ENCODE assay signal across 8 mouse cellular contexts in the genomic region with DNA sequence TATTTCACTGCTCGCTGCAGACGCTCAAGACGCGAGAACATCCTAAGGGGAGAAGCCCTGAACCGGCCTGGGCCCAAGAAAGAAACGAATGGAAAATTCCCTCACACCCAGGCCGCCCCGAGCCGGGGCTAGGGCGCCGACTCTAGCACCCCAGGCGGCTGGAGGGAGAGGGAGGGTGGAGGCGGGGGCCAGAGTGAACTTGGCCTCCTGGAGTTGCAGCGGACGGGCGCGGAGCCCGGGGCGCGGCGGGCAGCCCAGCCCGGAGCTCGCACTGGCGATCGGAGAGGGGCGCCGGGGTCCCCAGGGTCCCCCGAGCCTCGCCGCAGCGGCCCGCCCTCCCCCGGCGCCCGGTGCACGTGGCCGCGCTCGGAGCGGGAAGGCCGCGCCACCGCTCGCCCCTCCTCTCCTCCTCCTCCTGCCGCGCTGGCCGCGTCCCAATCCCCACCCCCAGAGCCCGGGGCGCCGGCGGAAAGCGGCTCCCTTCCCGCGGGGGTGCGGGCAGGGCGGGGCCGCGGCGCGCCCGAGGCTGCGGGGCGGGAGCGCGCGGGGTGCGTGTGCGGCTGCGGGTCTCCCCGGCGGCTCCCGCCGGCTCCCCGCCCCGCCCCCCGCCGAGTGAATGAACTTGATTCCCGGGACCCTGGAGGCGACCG.
DNase-seq lines count a peak whose midpoint lies in the region; ATAC-seq and TF ChIP-seq lines count a peak whose summit lies in the region.

No protein-coding gene starts in this region.

- peak overlapping the region; percentile 89 for H3K4me2 ChIP-seq in embryonic facial prominence, embryonic 14.5 days (ENCODE audit: low read depth, low read length)
- peak overlapping the region; percentile 87 for H3K4me2 ChIP-seq in limb, embryonic 13.5 days (replicated peaks)
- H3K4me2 ChIP-seq in midbrain, embryonic 15.5 days, result peak overlapping the region; percentile 100
- peak overlapping the region; percentile 93 for H3K4me2 ChIP-seq in stomach, postnatal 0 days (replicated peaks; ENCODE audit: low read depth)

- peak overlapping the region; percentile 100 for H3K9ac ChIP-seq in embryonic facial prominence, embryonic 14.5 days (ENCODE audit: low read depth, low read length)
- peak overlapping the region; percentile 100 for H3K9ac ChIP-seq in limb, embryonic 13.5 days
- H3K9ac ChIP-seq in midbrain, embryonic 15.5 days, result peak overlapping the region; percentile 64
- H3K9ac ChIP-seq in stomach, postnatal 0 days (ENCODE audit: low read length), result peak overlapping the region; percentile 98

- no peak for ATAC-seq in erythroblast, adult 5-6 weeks (replicated peaks; ENCODE audit: low FRiP score, poor library complexity, severe bottlenecking)
- peak; percentile 77 for ATAC-seq in embryonic facial prominence, embryonic 14.5 days (ENCODE audit: low read depth)
- peak; percentile 74 for ATAC-seq in limb, embryonic 13.5 days (ENCODE audit: low FRiP score, low read depth)
- peak; percentile 77 for ATAC-seq in midbrain, embryonic 15.5 days (replicated peaks)
- peak; percentile 86 for ATAC-seq in stomach, postnatal 0 days (ENCODE audit: low FRiP score, low TSS enrichment)

- H3K4me3 ChIP-seq in erythroblast, embryonic 14.5 days (replicated peaks), result peak overlapping the region; percentile 18
- peak overlapping the region; percentile 88 for H3K4me3 ChIP-seq in embryonic facial prominence, embryonic 14.5 days (ENCODE audit: low read depth, low read length)
- H3K4me3 ChIP-seq in limb, embryonic 13.5 days, result peak overlapping the region; percentile 100
- H3K4me3 ChIP-seq in midbrain, embryonic 15.5 days, result peak overlapping the region; percentile 72
- peak overlapping the region; percentile 98 for H3K4me3 ChIP-seq in stomach, postnatal 0 days (ENCODE audit: low read depth, low read length)

- TF ChIP-seq CTCF in stomach, postnatal 0 days (IDR thresholded peaks at IDR 0.05; ENCODE audit: low read depth), result peak; percentile 31

- H3K27me3 ChIP-seq in erythroblast, embryonic 14.5 days (ENCODE audit: control insufficient read depth), result peaks cover 90% of the 10 kb centered on the region
- H3K27me3 ChIP-seq in embryonic facial prominence, embryonic 14.5 days (replicated peaks; ENCODE audit: control insufficient read depth, insufficient read depth, low read length), result no peaks in the 10 kb centered on the region
- H3K27me3 ChIP-seq in limb, embryonic 13.5 days, result no peaks in the 10 kb centered on the region
- no peaks in the 10 kb centered on the region for H3K27me3 ChIP-seq in midbrain, embryonic 15.5 days (replicated peaks)
- H3K27me3 ChIP-seq in stomach, postnatal 0 days (ENCODE audit: control insufficient read depth, insufficient read depth, low read length), result no peaks in the 10 kb centered on the region

- DNase-seq in embryonic facial prominence, embryonic 14.5 days (ENCODE audit: low spot score), result peak; percentile 93
- DNase-seq in heart, adult 9 months (ENCODE audit: low spot score in 2 of 2), result peak; percentile 92 to 93
- peak; percentile 91 for DNase-seq in kidney, adult 9 months
- peak; percentile 93 for DNase-seq in stomach, postnatal 0 days (ENCODE audit: low spot score)

- no peaks in the 10 kb centered on the region for H3K9me3 ChIP-seq in erythroblast, embryonic 14.5 days (ENCODE audit: control insufficient read depth, low read length)
- no peaks in the 10 kb centered on the region for H3K9me3 ChIP-seq in embryonic facial prominence, embryonic 14.5 days (ENCODE audit: control insufficient read depth, low read length)
- no peaks in the 10 kb centered on the region for H3K9me3 ChIP-seq in limb, embryonic 13.5 days
- no peaks in the 10 kb centered on the region for H3K9me3 ChIP-seq in midbrain, embryonic 15.5 days
- H3K9me3 ChIP-seq in stomach, postnatal 0 days (ENCODE audit: control insufficient read depth, low read length), result no peaks in the 10 kb centered on the region

- peak overlapping the region; percentile 100 for H3K27ac ChIP-seq in embryonic facial prominence, embryonic 14.5 days (replicated peaks; ENCODE audit: low read depth, low read length)
- H3K27ac ChIP-seq in limb, embryonic 13.5 days, result peak overlapping the region; percentile 100
- peak overlapping the region; percentile 96 for H3K27ac ChIP-seq in midbrain, embryonic 15.5 days
- H3K27ac ChIP-seq in stomach, postnatal 0 days (replicated peaks), result peak overlapping the region; percentile 100

- WGBS in embryonic facial prominence, embryonic 14.5 days, result 0% methylated on average over 12 of the region's 81 CpGs
- 0% methylated on average over 39 of the region's 81 CpGs for WGBS in limb, embryonic 13.5 days
- 1% methylated on average over 49 of the region's 81 CpGs for WGBS in midbrain, embryonic 15.5 days
- WGBS in stomach, postnatal 0 days, result under 1% methylated on average over 29 of the region's 81 CpGs

- H3K36me3 ChIP-seq in erythroblast, embryonic 14.5 days (ENCODE audit: control insufficient read depth), result no peaks in the 10 kb centered on the region
- H3K36me3 ChIP-seq in embryonic facial prominence, embryonic 14.5 days (ENCODE audit: control insufficient read depth, insufficient read depth, low read length), result no peaks in the 10 kb centered on the region
- H3K36me3 ChIP-seq in limb, embryonic 13.5 days, result no peaks in the 10 kb centered on the region
- no peaks in the 10 kb centered on the region for H3K36me3 ChIP-seq in midbrain, embryonic 15.5 days (replicated peaks)
- no peaks in the 10 kb centered on the region for H3K36me3 ChIP-seq in stomach, postnatal 0 days (ENCODE audit: control insufficient read depth, insufficient read depth, low read length)

- no peak for TF ChIP-seq EP300 in stomach, postnatal 0 days (optimal IDR thresholded peaks at IDR 0.05)

- no peaks in the 10 kb centered on the region for H3K4me1 ChIP-seq in erythroblast, embryonic 14.5 days (ENCODE audit: control insufficient read depth)
- H3K4me1 ChIP-seq in embryonic facial prominence, embryonic 14.5 days (ENCODE audit: control insufficient read depth, insufficient read depth, low read length), result peaks cover 31% of the 10 kb centered on the region
- H3K4me1 ChIP-seq in limb, embryonic 13.5 days, result peaks cover 40% of the 10 kb centered on the region
- H3K4me1 ChIP-seq in midbrain, embryonic 15.5 days, result peaks cover 29% of the 10 kb centered on the region
- H3K4me1 ChIP-seq in stomach, postnatal 0 days (replicated peaks; ENCODE audit: control insufficient read depth, insufficient read depth), result 0 out of 2 replicates have a peak, but pooled peaks cover 2% of the 10 kb centered on the region

Comparison
In these comparisons a context has a peak if more than half of its experiments do, and no peak if none do; other contexts are left out.
1. H3K4me3 ChIP-seq: peak in every context shown above with its lines; median percentile 100 in limb, embryonic 13.5 days; 98 in stomach, postnatal 0 days; 88 in embryonic facial prominence, embryonic 14.5 days; 72 in midbrain, embryonic 15.5 days; 18 in erythroblast, embryonic 14.5 days.